Mouse (Mus musculus) kidney, adult 2 months (tissue): ENCODE data around the gene Rpl3. TPM values are rescaled to one million over a fixed set of nuclear protein-coding genes. Genes with fewer than 3 reads are reported as not detected.

Experiments used
- DNase-seq: peaks from one replicate; pipeline ENCODE4 v3.0.0; 2021
- H3K27ac ChIP-seq: fragments of 200-500 bp; 2 replicates; pipeline ENCODE4 v1.5.1; 2012; ENCODE audit warnings: low read depth, low read length, control low read depth, inconsistent platforms; ENCODE audit not compliant: insufficient read depth
- H3K27me3 ChIP-seq: fragments of 200-500 bp; replicated peaks from 2 replicates; pipeline ENCODE4 v1.6.1; 2012; ENCODE audit warnings: mild to moderate bottlenecking, moderate library complexity, low read length, inconsistent platforms; ENCODE audit not compliant: control insufficient read depth, insufficient read depth
- H3K36me3 ChIP-seq: fragments of 200-500 bp; 2 replicates; pipeline ENCODE4 v1.6.1; 2012; ENCODE audit warnings: mild to moderate bottlenecking, moderate library complexity, low read length, inconsistent platforms; ENCODE audit not compliant: control insufficient read depth, insufficient read depth
- H3K4me1 ChIP-seq: fragments of 200-500 bp; 2 replicates; pipeline ENCODE4 v1.6.1; 2011; ENCODE audit warnings: low read length; ENCODE audit not compliant: control insufficient read depth, insufficient read depth
- H3K4me3 ChIP-seq: fragments of 200-500 bp; 2 replicates; pipeline ENCODE4 v1.5.1; 2011; ENCODE audit warnings: mild to moderate bottlenecking, low read depth, low read length, control low read depth; ENCODE audit not compliant: insufficient read depth
- CTCF ChIP-seq: fragments of 200-500 bp; conservative IDR thresholded peaks from 2 replicates; pipeline ENCODE4 v1.5.1; 2011; ENCODE audit warnings: low read depth, mild to moderate bottlenecking, control low read depth, low read length, moderate library complexity, mixed read lengths; ENCODE audit not compliant: insufficient read depth, insufficient read length
- POLR2A ChIP-seq: fragments of 200-500 bp; IDR thresholded peaks from one replicate; pipeline ENCODE4 v1.6.1; 2011; ENCODE audit warnings: low read depth, low read length, control low read depth
- whole genome bisulfite sequencing: fragments of 180-500 bp; shearing (Covaris S2); methylation state at CpG from one replicate; pipeline ENCODE4 v1.1.7; 2018; 5-methylcytosine and 5-hydroxymethylcytosine counted together
- polyA plus RNA-seq: library from polyadenylated mRNA; depleted of rRNA; stranded (reverse); fragments of >200 nt; gene quantifications from 2 replicates; pipeline ENCODE4 v1.2.3, GENCODE M21; 2012

Gene Rpl3
- polyA plus RNA-seq, 1 experiment: 689 TPM

DNA sequence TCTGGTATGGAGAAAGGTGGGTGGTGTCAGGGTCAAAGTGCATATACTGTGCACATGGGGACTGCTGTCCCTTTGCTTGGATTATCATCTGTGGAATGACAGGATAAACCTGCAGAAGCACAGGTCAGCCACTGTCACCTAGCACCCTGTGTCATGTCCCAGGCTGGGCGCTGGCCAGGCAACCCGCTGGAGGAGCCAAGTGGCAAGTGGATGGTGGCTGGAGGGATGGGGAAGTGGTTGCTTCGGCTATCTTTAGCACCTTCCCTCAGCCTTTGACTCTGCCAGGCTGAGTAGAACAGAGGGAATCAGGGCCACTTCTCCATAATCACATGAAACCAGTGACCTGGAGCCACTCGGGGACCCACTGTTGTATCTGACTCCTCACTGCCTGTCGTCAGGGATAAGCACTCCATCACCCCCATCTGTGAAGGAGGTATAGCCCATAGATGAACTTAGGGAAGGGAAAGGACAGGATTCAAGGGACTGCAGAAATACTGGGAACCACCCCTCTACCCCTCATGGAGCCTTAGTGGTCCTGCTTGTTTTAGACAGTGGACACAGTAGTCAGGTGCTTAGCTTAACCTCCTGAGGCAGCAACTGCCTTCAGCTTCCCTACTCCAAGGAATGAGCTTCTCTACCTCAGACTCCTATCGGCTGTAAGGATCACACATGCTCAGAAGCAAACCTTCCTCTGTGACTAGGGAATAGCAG, 16.9 kb downstream of the Rpl3 start:
- DNase-seq: no peak
- Histone ChIP-seq H3K27ac (no peak overlapping the region), H3K27me3 (no peaks in the 10 kb centered on the region), H3K4me1 (0 out of 2 replicates have a peak, but pooled peaks cover 4% of the 10 kb centered on the region), H3K36me3 (no peaks in the 10 kb centered on the region), H3K4me3 (no peak overlapping the region)
- 65% methylated on average over 6 of the region's 6 CpGs for WGBS
- TF ChIP-seq POLR2A: no peak
- TF ChIP-seq CTCF: no peak

DNA sequence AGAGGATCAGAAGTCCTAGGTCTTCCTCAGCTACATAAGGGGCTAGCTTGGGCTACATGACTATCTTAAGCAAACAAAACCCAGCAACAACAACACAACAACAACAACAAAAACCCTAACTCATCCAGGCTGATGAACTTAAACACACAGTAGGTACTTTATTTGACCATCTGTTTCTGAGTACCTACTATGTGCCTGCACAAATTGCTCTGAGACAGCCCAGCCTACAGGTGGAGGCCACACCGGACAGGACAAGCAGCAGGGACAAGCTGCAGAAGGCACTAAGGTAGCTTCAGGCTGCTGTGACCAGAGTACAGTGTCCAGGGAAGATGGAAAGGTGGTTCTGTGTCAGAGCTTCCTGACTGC, 18.4 kb downstream of the Rpl3 start:
- WGBS: 97% methylated on average over 1 of the region's 1 CpGs
- no peak for TF ChIP-seq CTCF
- no peak for TF ChIP-seq POLR2A

DNA sequence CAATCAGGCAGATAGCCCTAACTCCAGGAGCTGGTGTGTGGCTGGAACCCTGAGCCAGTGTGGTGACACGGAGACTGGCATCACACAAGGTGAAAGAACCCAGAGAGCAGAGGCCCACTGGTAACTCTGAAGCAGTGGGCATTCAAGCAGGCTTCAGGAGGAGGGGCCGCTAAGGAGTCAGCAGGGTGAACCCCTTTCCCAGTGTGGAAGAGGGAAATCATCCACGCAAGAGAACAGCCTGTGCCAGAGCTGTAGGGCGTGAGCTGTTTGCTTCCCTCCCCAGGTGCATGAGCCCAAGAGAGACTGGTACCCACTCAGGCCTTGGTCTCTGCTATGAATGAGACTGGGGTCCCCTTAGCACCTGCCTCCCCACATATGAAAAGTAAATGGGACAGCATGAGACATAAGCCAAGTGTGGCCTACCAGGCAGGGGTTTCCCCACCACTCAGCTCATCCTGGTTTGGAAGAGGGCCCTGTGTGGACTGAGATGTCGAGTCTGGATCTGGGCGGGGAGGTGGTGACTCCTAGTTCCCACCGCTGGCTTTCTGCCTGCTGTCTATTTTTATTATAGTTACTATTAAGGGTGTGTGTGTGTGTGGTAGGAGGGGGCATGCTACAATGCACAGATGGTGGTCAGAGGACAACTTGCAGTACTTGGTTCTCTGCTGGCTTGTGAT, 19.0 kb downstream of the Rpl3 start:
- WGBS: 70% methylated on average over 7 of the region's 7 CpGs
- H3K27me3 ChIP-seq: no peaks in the 10 kb centered on the region
- no peak overlapping the region for H3K4me3 ChIP-seq
- 0 out of 2 replicates have a peak, but pooled peaks cover 4% of the 10 kb centered on the region for H3K4me1 ChIP-seq
- DNase-seq: no peak
- no peak overlapping the region for H3K27ac ChIP-seq
- no peaks in the 10 kb centered on the region for H3K36me3 ChIP-seq
- TF ChIP-seq POLR2A (no peak), CTCF (no peak)

More for the DNA sequence above, 18.4 kb downstream of the Rpl3 start:
- no peak for DNase-seq
- Histone ChIP-seq H3K27ac (no peak overlapping the region), H3K4me1 (0 out of 2 replicates have a peak, but pooled peaks cover 4% of the 10 kb centered on the region), H3K4me3 (no peak overlapping the region), H3K27me3 (no peaks in the 10 kb centered on the region), H3K36me3 (no peaks in the 10 kb centered on the region)

GRCm38 (mm10) chr15:80071951-80072437, 19.7 kb downstream of the Rpl3 start:
- 41% methylated on average over 9 of the region's 9 CpGs for WGBS
- peak; percentile 53 for DNase-seq
- no peaks in the 10 kb centered on the region for H3K36me3 ChIP-seq
- peak overlapping the region; percentile 13; the same call in 1 of the 2 replicates for H3K27ac ChIP-seq
- TF ChIP-seq CTCF (no peak), POLR2A (no peak)
- H3K27me3 ChIP-seq: no peaks in the 10 kb centered on the region
- 0 out of 2 replicates have a peak, but pooled peaks cover 4% of the 10 kb centered on the region for H3K4me1 ChIP-seq
- no peak overlapping the region for H3K4me3 ChIP-seq

DNA sequence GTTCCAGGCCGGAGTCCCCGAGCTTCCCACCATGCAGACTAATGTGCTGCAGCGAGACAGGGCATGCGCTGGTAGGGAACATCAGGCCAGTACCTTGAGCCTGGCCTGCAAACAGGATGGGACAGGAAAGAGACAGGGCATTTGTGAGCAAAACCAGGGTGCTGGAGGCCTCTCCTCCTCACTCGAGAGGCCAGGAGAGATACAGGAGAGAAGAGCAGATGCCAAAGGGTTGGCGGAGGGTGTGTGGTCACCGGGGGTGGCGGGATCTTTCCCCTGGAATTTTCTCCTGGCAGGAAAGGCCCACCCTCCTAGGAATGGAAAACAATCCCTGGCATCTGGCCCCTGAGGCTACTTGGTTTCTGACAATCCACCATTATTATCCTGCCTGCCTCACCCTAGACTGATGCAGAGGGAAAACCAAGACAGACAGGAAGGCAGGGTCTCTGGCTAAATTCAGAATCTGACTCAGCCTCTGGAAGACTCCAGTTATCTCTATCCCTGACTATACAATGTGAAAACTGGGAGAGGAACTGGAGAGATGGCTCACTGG, 21.5 kb downstream of the Rpl3 start:
- H3K4me1 ChIP-seq: 0 out of 2 replicates have a peak, but pooled peaks cover 4% of the 10 kb centered on the region
- H3K36me3 ChIP-seq: no peaks in the 10 kb centered on the region
- no peak overlapping the region for H3K27ac ChIP-seq
- H3K4me3 ChIP-seq: no peak overlapping the region
- no peak for DNase-seq
- no peaks in the 10 kb centered on the region for H3K27me3 ChIP-seq
- 78% methylated on average over 8 of the region's 8 CpGs for WGBS
- TF ChIP-seq POLR2A (no peak), CTCF (no peak)

GRCm38 (mm10) chr15:80069171-80069570, 22.5 kb downstream of the Rpl3 start:
- H3K27ac ChIP-seq: no peak overlapping the region
- H3K4me3 ChIP-seq: no peak overlapping the region
- WGBS: 74% methylated on average over 4 of the region's 4 CpGs
- 0 out of 2 replicates have a peak, but pooled peaks cover 4% of the 10 kb centered on the region for H3K4me1 ChIP-seq
- no peak for TF ChIP-seq CTCF
- TF ChIP-seq POLR2A: no peak
- DNase-seq: no peak
- no peaks in the 10 kb centered on the region for H3K36me3 ChIP-seq
- H3K27me3 ChIP-seq: no peaks in the 10 kb centered on the region

DNA sequence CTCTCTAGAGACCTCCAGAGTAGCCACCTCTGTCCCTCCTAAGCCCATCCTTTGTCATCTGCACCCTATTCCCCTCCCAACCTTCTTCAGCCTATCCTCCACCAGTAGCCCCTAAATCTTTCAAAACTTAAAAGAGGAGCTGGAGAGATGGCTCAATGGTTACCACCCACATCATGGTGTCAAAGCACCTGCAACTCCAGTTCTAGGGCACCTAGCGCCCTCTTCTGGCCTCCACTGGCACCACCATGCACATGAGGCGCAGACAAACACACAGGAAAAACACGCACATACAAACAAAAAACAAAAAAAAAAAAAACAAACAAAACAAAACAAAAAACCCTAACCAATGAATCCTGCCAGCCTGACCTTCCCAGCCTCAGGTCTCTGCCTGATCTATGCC, 25.1 kb downstream of the Rpl3 start:
- Histone ChIP-seq H3K36me3 (no peaks in the 10 kb centered on the region), H3K27ac (no peak overlapping the region), H3K4me3 (no peak overlapping the region), H3K4me1 (no peaks in the 10 kb centered on the region), H3K27me3 (no peaks in the 10 kb centered on the region)
- WGBS: 78% methylated on average over 3 of the region's 3 CpGs
- peak; percentile 47 for DNase-seq
- TF ChIP-seq POLR2A (no peak), CTCF (peak; percentile 66)
